Mouse (Mus musculus): ENCODE measurements around the gene Aldh18a1. TPM values are rescaled to one million over a fixed set of nuclear protein-coding genes. Genes with fewer than 3 reads are reported as not detected.

Aldh18a1 gene
- total and polyA plus RNA-seq, 3 experiments, result 35.3 to 214 (median 89.7) TPM

- H3K36me3 ChIP-seq (ENCODE audit: control insufficient read depth in 1 of 2, insufficient read depth in 2 of 2, low read length in 2 of 2), result peaks cover 0 to 9% of the 10 kb centered on the region in 2 experiments; a peak in 2 of 4 replicates
- peaks cover 0 to 13% of the 10 kb centered on the region in 2 experiments; a peak in 1 of 4 replicates for H3K4me1 ChIP-seq (ENCODE audit: control insufficient read depth in 1 of 2, insufficient read depth in 2 of 2, low read length in 2 of 2)
- H3K9me3 ChIP-seq (replicated peaks; ENCODE audit: insufficient read depth, low read length), result no peaks in the 10 kb centered on the region
- no peak for DNase-seq (ENCODE audit: low read depth, low spot score)
- no peak overlapping the region for H3K9ac ChIP-seq (ENCODE audit: control insufficient read depth, low read depth, low read length, poor library complexity, severe bottlenecking)
- H3K4me3 ChIP-seq (ENCODE audit: control insufficient read depth in 1 of 2, insufficient read depth in 1 of 2, low read depth in 2 of 2, low read length in 2 of 2), result no peak overlapping the region
- H3K79me2 ChIP-seq (ENCODE audit: control insufficient read depth, insufficient read depth, low read length, poor library complexity), result no peaks in the 10 kb centered on the region
- no peaks in the 10 kb centered on the region; a peak in 1 of 4 replicates for H3K27me3 ChIP-seq (ENCODE audit: control insufficient read depth in 1 of 2, insufficient read depth in 2 of 2, low read length in 2 of 2)
- TF ChIP-seq MYB (IDR thresholded peaks at IDR 0.05; ENCODE audit: low read depth, low read length), result no peak
- H3K27ac ChIP-seq (ENCODE audit: control insufficient read depth, low read depth, low read length), result no peak overlapping the region
Measured at GRCm38 (mm10) chr19:40528254-40528653, 60.0 kb downstream of the Aldh18a1 start.

- Histone ChIP-seq H3K4me1 (ENCODE audit: control insufficient read depth in 1 of 2, insufficient read depth in 2 of 2, low read length in 2 of 2) (peaks cover 0 to 7% of the 10 kb centered on the region in 2 experiments; a peak in 1 of 4 replicates), H3K79me2 (ENCODE audit: control insufficient read depth, insufficient read depth, low read length, poor library complexity) (no peaks in the 10 kb centered on the region), H3K27ac (ENCODE audit: control insufficient read depth, low read depth, low read length) (no peak overlapping the region), H3K27me3 (ENCODE audit: control insufficient read depth in 1 of 2, insufficient read depth in 2 of 2, low read length in 2 of 2) (no peaks in the 10 kb centered on the region; a peak in 2 of 4 replicates), H3K36me3 (ENCODE audit: control insufficient read depth in 1 of 2, insufficient read depth in 2 of 2, low read length in 2 of 2) (peaks cover 0 to 4% of the 10 kb centered on the region in 2 experiments; a peak in 2 of 4 replicates), H3K9ac (ENCODE audit: control insufficient read depth, low read depth, low read length, poor library complexity, severe bottlenecking) (no peak overlapping the region), H3K4me3 (ENCODE audit: control insufficient read depth in 1 of 2, insufficient read depth in 1 of 2, low read depth in 2 of 2, low read length in 2 of 2) (no peak overlapping the region), H3K9me3 (replicated peaks; ENCODE audit: insufficient read depth, low read length) (no peaks in the 10 kb centered on the region)
- no peak for TF ChIP-seq CHD1 (IDR thresholded peaks at IDR 0.05; ENCODE audit: low read depth, low read length)
- no peak for TF ChIP-seq ZKSCAN1 (IDR thresholded peaks at IDR 0.05; ENCODE audit: low read depth, low read length)
- no peak for TF ChIP-seq POLR2AphosphoS2 (IDR thresholded peaks at IDR 0.05; ENCODE audit: low read length)
- DNase-seq (ENCODE audit: low read depth, low spot score), result no peak
Measured at GRCm38 (mm10) chr19:40526367-40527014, 61.8 kb downstream of the Aldh18a1 start.

- Histone ChIP-seq H3K9ac (ENCODE audit: control insufficient read depth, low read depth, low read length, poor library complexity, severe bottlenecking) (no peak overlapping the region), H3K27me3 (ENCODE audit: control insufficient read depth in 1 of 2, insufficient read depth in 2 of 2, low read length in 2 of 2) (no peaks in the 10 kb centered on the region; a peak in 2 of 4 replicates), H3K36me3 (ENCODE audit: control insufficient read depth in 1 of 2, insufficient read depth in 2 of 2, low read length in 2 of 2) (no peaks in the 10 kb centered on the region), H3K4me3 (ENCODE audit: control insufficient read depth in 1 of 2, insufficient read depth in 1 of 2, low read depth in 2 of 2, low read length in 2 of 2) (no peak overlapping the region), H3K27ac (ENCODE audit: control insufficient read depth, low read depth, low read length) (no peak overlapping the region), H3K79me2 (ENCODE audit: control insufficient read depth, insufficient read depth, low read length, poor library complexity) (no peaks in the 10 kb centered on the region), H3K4me1 (ENCODE audit: control insufficient read depth in 1 of 2, insufficient read depth in 2 of 2, low read length in 2 of 2) (no peaks in the 10 kb centered on the region), H3K9me3 (replicated peaks; ENCODE audit: insufficient read depth, low read length) (no peaks in the 10 kb centered on the region)
- no peak for DNase-seq (ENCODE audit: low read depth, low spot score)
- TF ChIP-seq TAL1 (IDR thresholded peaks at IDR 0.05; ENCODE audit: low read length) (no peak), BHLHE40 (IDR thresholded peaks at IDR 0.05; ENCODE audit: borderline replicate concordance, low read depth, low read length) (no peak), MEF2A (IDR thresholded peaks at IDR 0.05; ENCODE audit: extremely low read depth, insufficient replicate concordance, low read depth, low read length, poor library complexity, severe bottlenecking) (no peak), ZKSCAN1 (IDR thresholded peaks at IDR 0.05; ENCODE audit: low read depth, low read length) (no peak), GABPA (IDR thresholded peaks at IDR 0.05; ENCODE audit: low read depth, low read length) (no peak), TBP (IDR thresholded peaks at IDR 0.05; ENCODE audit: low read depth, low read length) (no peak), MXI1 (IDR thresholded peaks at IDR 0.05; ENCODE audit: low read depth, low read length) (no peak), MYB (IDR thresholded peaks at IDR 0.05; ENCODE audit: low read depth, low read length) (no peak), UBTF (IDR thresholded peaks at IDR 0.05; ENCODE audit: borderline replicate concordance, insufficient read depth, low read depth, low read length) (no peak), GATA1 (IDR thresholded peaks at IDR 0.05; ENCODE audit: low read depth, low read length) (no peak)
Measured at GRCm38 (mm10) chr19:40523431-40524005, 64.7 kb downstream of the Aldh18a1 start.

Measured in MEL (cell line).